Mouse (Mus musculus): ENCODE measurements around the gene Npas2.

- no peak for TF ChIP-seq CTCF (IDR thresholded peaks at IDR 0.05; ENCODE audit: low read depth)
- no peak for TF ChIP-seq EP300 (IDR thresholded peaks at IDR 0.05; ENCODE audit: low read depth)
Measured at GRCm38 (mm10) chr1:39288425-39288824, 94.9 kb downstream of the Npas2 start.

Measured in heart, postnatal 0 days (tissue).